Mouse (Mus musculus) B cell, adult 62 days (primary cell): ENCODE results near the gene Polr3f. TPM values are rescaled to one million over a fixed set of nuclear protein-coding genes. Genes with fewer than 3 reads are reported as not detected.

Source experiments
- total RNA-seq: library from RNA; stranded (reverse); gene quantifications from 4 replicates; pipeline ENCODE4 v1.2.4, GENCODE M21; 2023

Polr3f gene
- total RNA-seq = 38.2 to 49.4 TPM (median 40.3 TPM) in 4 replicates

DNA sequence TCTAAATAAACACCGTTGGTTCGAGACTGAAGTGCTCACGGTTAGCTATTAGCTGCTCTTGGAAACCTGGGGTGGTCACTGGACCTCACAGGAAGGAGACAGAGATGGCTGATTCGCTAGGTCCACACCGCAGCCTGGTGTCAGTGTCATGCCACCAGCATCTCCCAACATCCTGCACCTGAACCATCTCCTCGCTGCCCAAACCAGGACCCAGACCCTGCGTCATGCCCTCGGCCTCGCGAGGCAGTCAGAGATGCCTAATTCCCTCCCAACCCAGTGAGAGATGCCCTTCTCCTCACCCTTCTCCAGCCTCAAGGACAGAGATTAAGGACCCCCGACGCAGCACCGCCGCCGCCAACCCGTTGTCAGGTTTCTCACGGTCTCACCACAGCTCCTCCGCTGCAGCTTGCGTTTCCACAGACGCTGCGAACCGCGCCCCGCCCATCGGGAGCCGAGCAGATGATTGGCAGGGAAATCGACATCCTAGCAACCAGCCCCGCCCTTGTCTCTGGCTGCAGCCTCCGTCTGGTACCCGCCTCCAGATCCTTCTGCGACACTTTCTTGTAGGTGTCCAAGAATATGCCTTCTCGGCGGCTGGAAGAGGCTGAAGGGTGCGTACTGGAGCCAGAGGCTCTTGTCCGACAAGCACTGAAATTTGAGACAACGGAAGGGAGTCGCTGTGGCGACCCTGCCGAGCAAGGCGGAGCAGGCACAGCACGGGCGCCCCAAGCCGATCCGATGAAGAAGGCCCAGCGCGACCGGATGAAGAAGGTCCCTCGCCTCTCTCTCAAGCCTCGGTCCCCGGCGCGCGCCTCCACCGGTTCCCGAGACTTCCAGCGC, at the start of gene Polr3f, which contains the start of gene Dzank1:
TSS of gene Polr3f (plus strand) at position 738 of the 840 bp plus-strand sequence.
TSS of gene Dzank1 (minus strand) at position 434 of the 840 bp plus-strand sequence.

DNA sequence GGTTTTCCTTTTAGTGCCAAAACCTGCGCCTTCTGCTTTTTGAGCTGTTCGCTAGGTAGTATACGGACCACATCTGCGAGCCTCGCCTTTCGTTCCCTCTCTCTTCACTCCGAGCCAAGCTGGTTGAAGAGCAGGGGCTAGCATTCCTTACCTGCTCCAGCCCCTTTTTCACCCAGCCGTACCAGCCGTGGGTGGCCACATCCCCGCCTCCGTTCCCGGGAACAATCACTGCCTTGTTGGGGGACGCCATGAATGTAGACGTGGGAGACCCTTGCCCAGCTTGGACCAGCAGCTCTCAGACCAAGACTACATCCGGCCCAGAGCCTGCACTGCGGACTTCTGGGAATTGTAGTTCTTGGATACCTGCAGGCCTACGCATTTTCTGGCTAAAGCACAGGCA, 23.0 kb downstream of the Polr3f start, which contains the start of gene Rbbp9:
TSS of gene Rbbp9 (minus strand) at position 341 of the 400 bp plus-strand sequence.

DNA sequence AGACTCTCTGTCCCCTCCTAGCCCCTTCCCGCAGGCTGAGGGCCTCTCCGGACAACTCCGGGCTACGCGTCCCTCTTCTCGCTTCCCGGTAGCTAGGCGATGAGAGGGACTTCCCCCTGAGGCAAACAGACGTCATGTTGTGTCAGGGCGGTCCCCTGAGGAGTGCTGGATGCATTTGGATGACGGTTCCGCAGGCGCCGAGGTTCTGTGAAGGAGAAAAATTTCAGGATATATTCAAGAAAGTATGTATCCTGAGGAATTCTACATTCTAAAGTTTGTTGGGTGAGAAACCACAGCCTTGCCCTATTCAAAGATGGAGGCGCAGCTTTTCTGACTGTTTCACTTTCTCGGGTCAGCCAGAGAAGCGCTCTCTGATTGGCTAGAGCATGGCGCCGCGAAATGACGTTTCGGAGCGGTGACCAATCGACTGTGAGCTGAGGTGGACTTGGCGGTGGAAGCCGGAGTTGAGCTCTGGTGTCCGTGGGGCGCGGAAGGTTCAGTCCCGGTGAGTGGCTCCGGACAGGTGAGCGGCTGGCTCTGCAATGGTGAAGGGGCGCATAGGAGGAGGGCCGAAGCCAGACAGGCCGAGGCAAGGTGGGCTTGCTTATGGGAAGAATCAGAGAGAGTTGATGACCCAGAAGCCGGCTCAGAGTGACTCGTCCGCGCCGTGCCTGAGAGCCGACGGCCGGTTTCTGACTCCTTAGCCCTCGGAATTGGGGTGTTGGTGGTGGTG, 28.5 kb downstream of the Polr3f start, which contains the start of gene Sec23b:
TSS of gene Sec23b (plus strand) at position 410 of the 733 bp plus-strand sequence.

Other genes with a start within 250 kb of the Polr3f start
- gene Ovol2, start 195.6 kb upstream of the Polr3f start, total RNA-seq = not detected in 4 replicates
- 32.3 to 38.4 TPM (median 35.1 TPM) in 4 replicates for gene Kat14, start 158.7 kb upstream of the Polr3f start, total RNA-seq
- gene Pet117, start 158.7 kb upstream of the Polr3f start, total RNA-seq = 1.2 to 8.4 TPM (median 5.7 TPM) in 4 replicates
- 0.09 to 0.24 TPM (median 0.23 TPM) in 3 of 4 replicates, not detected in the other for gene Dzank1, start 304 bp upstream of the Polr3f start, total RNA-seq
- gene Rbbp9, start 23.2 kb downstream of the Polr3f start, total RNA-seq = 2.6 to 3.9 TPM (median 3.4 TPM) in 4 replicates
- 51.5 to 62.7 TPM (median 57.8 TPM) in 4 replicates for gene Sec23b, start 28.5 kb downstream of the Polr3f start, total RNA-seq
- 7.0 to 16.7 TPM (median 8.5 TPM) in 4 replicates for gene Smim26, start 66.3 kb downstream of the Polr3f start, total RNA-seq
- gene Dtd1, start 72.2 kb downstream of the Polr3f start, total RNA-seq = 17.8 to 22.2 TPM (median 19.5 TPM) in 4 replicates